Mouse (Mus musculus) forebrain, embryonic 14.5 days (tissue): Measurements from ENCODE around the gene Nedd8. TPM values are rescaled to one million over a fixed set of nuclear protein-coding genes. Genes with fewer than 3 reads are reported as not detected.

Experiments used
- ATAC-seq: fragments of 200-750 bp; cut with Nextera tagmentation; 2 replicates; pipeline ENCODE4 v1.8.0; 2017; ENCODE audit warnings: mild to moderate bottlenecking, moderate library complexity
- DNase-seq: peaks from one replicate; pipeline ENCODE4 v3.0.0-alpha.2; 2015; ENCODE audit warnings: low spot score
- H3K27ac ChIP-seq: fragments of 300-500 bp; sonication (generic); 2 replicates; pipeline ENCODE4 v1.5.1; 2014; ENCODE audit warnings: low read depth, mild to moderate bottlenecking, control low read depth, low read length, moderate library complexity
- H3K27me3 ChIP-seq: fragments of 300-500 bp; sonication (generic); replicated peaks from 2 replicates; pipeline ENCODE4 v1.6.1; 2014; ENCODE audit warnings: low read length, control low read depth, mixed read lengths; ENCODE audit not compliant: control insufficient read depth, insufficient read depth
- H3K36me3 ChIP-seq: fragments of 300-500 bp; sonication (generic); 2 replicates; pipeline ENCODE4 v1.6.1; 2014; ENCODE audit warnings: low read length, control low read depth; ENCODE audit not compliant: control insufficient read depth, insufficient read depth
- H3K4me1 ChIP-seq: fragments of 300-500 bp; sonication (generic); 2 replicates; pipeline ENCODE4 v1.6.1; 2014; ENCODE audit warnings: antibody characterized with exemption, low read length, control low read depth; ENCODE audit not compliant: control insufficient read depth, insufficient read depth
- H3K4me2 ChIP-seq: fragments of 300-500 bp; sonication (generic); 2 replicates; pipeline ENCODE4 v1.6.1; 2014; ENCODE audit warnings: mild to moderate bottlenecking, control low read depth, low read length
- H3K4me3 ChIP-seq: fragments of 300-500 bp; sonication (generic); 2 replicates; pipeline ENCODE4 v1.5.1; 2014; ENCODE audit warnings: low read depth, low read length, control low read depth
- H3K9ac ChIP-seq: fragments of 300-500 bp; sonication (generic); 2 replicates; pipeline ENCODE4 v1.6.1; 2014; ENCODE audit warnings: mild to moderate bottlenecking, low read length, control low read depth, moderate library complexity
- H3K9me3 ChIP-seq: fragments of 300-500 bp; sonication (generic); replicated peaks from 2 replicates; pipeline ENCODE4 v1.6.1; 2016; ENCODE audit warnings: low read length, control low read depth, mixed read lengths; ENCODE audit not compliant: control insufficient read depth
- WGBS: fragments of 180-500 bp; shearing (Covaris S2); extraction: QIAGEN DNeasy Blood & Tissue Kit; methylation state at CpG from one replicate; pipeline ENCODE4 v1.1.7; 2014; 5-methylcytosine and 5-hydroxymethylcytosine counted together
- polyA plus RNA-seq: library from polyadenylated mRNA; unstranded; fragments of >200 nt; fragmentation: Nextera tagmentation; extraction: Ambion mirVana; gene quantifications from 2 replicates; pipeline ENCODE4 v1.2.1, GENCODE M21; 2014

Gene Nedd8
- polyA plus RNA-seq, 1 experiment from 2014 or later, result 707 TPM

DNA sequence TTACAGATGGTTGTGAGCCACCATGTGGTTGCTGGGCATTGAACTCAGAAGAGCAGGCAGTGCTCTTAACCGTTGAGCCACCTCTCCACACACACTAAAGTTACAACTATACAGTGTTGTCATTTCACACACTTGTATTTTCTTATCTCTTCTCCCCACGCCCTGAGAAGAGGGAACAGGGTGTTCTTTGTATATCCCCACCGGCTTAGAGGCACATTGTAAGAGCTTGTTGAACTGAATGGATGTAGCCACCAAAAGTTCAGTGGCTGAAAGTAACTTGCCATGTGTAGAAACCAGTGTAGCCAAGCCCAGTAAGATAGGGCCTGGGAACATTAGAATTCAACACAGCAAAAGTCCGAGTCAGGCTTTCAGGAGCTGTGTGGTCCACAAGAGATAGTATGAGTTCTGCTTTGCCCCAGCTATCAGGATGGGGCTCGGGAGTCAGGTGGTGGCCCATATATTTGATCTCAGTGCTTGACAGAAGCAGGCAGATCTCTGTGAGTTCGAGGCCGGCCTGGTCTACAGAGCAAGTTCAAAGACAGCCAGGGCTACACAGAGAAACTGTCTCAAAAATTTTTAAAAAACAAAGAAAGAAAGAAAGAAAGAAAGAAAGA is 57.3 kb downstream of the Nedd8 start:
- peaks cover 7% of the 10 kb centered on the region; the same call in 1 of the 2 replicates for H3K36me3 ChIP-seq
- 82% methylated on average over 7 of the region's 7 CpGs for WGBS
- H3K4me3 ChIP-seq, result no peak overlapping the region
- H3K9me3 ChIP-seq, result no peaks in the 10 kb centered on the region
- H3K9ac ChIP-seq, result no peak overlapping the region
- DNase-seq (no peak), ATAC-seq (no peak)
- H3K4me2 ChIP-seq, result no peak overlapping the region
- no peak overlapping the region for H3K27ac ChIP-seq
- no peaks in the 10 kb centered on the region for H3K27me3 ChIP-seq
- no peaks in the 10 kb centered on the region for H3K4me1 ChIP-seq

DNA sequence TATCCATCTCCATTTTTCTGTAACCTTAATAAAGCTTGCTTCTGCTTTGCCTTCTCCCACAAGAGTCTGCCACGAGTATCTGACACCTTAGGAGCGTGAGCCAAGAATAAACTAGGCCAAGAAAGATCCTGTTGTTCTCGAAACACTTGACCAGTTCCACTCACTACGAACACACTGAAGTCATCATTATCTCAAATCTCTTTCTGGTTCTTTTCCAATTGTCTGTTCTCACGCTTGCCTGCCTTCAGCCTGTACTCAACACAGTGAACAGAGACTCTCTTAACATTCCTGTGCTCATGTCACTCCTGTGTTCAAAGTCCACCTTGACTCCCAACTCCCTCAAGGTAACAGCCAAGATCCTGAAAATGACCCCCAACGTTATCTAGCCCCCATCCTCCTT is 58.6 kb downstream of the Nedd8 start:
- H3K4me3 ChIP-seq, result no peak overlapping the region

More for the DNA sequence above, 58.6 kb downstream of the Nedd8 start:
- H3K9me3 ChIP-seq, result no peaks in the 10 kb centered on the region
- no peaks in the 10 kb centered on the region for H3K27me3 ChIP-seq
- no peak overlapping the region for H3K4me2 ChIP-seq
- H3K27ac ChIP-seq, result no peak overlapping the region
- peaks cover 19% of the 10 kb centered on the region for H3K36me3 ChIP-seq
- no peak for DNase-seq
- ATAC-seq, result no peak
- no peaks in the 10 kb centered on the region for H3K4me1 ChIP-seq
- no peak overlapping the region for H3K9ac ChIP-seq
- WGBS, result 69% methylated on average over 6 of the region's 6 CpGs

Other genes with a start within 250 kb of the Nedd8 start
- 26.8 and 31.1 TPM in 2 replicates for gene Dhrs4, start 193.4 kb downstream of the Nedd8 start, polyA plus RNA-seq
- gene Carmil3, start 181.5 kb downstream of the Nedd8 start, polyA plus RNA-seq, result 21.9 and 26.5 TPM in 2 replicates
- 4.5 and 7.4 TPM in 2 replicates for gene Cpne6, start 161.7 kb downstream of the Nedd8 start, polyA plus RNA-seq
- gene Nrl, start 147.1 kb downstream of the Nedd8 start, polyA plus RNA-seq, result not detected in 2 replicates
- 10.7 and 11.6 TPM in 2 replicates for gene Pck2, start 131.9 kb downstream of the Nedd8 start, polyA plus RNA-seq
- 130 and 137 TPM in 2 replicates for gene Dcaf11, start 112.1 kb downstream of the Nedd8 start, polyA plus RNA-seq
- not detected in 2 replicates for gene A730061H03Rik, start 111.7 kb downstream of the Nedd8 start, polyA plus RNA-seq
- not detected in 2 replicates for gene Fitm1, start 96.5 kb downstream of the Nedd8 start, polyA plus RNA-seq
- gene Psme1, start 94.0 kb downstream of the Nedd8 start, polyA plus RNA-seq, result 192 and 204 TPM in 2 replicates
- 13.9 and 17.6 TPM in 2 replicates for gene Emc9, start 86.8 kb downstream of the Nedd8 start, polyA plus RNA-seq
- gene Psme2, start 81.0 kb downstream of the Nedd8 start, polyA plus RNA-seq, result 206 and 213 TPM in 2 replicates
- 11.0 and 13.0 TPM in 2 replicates for gene Rnf31, start 80.4 kb downstream of the Nedd8 start, polyA plus RNA-seq
- 6.3 and 6.9 TPM in 2 replicates for gene Irf9, start 68.6 kb downstream of the Nedd8 start, polyA plus RNA-seq
- 6.5 and 7.0 TPM in 2 replicates for gene Rec8, start 54.1 kb downstream of the Nedd8 start, polyA plus RNA-seq
- gene Ipo4, start 36.2 kb downstream of the Nedd8 start, polyA plus RNA-seq, result 80.8 and 82.5 TPM in 2 replicates
- gene Gm49378, start 34.2 kb downstream of the Nedd8 start, polyA plus RNA-seq, result 1.8 and 3.4 TPM in 2 replicates
- 56.5 and 57.5 TPM in 2 replicates for gene Tm9sf1, start 28.3 kb downstream of the Nedd8 start, polyA plus RNA-seq
- gene Tssk4, start 21.9 kb downstream of the Nedd8 start, polyA plus RNA-seq, result 0.17 and 0.20 TPM in 2 replicates
- 62.7 and 64.4 TPM in 2 replicates for gene Mdp1, start 11.6 kb downstream of the Nedd8 start, polyA plus RNA-seq
- gene Gmpr2, start 183 bp downstream of the Nedd8 start, polyA plus RNA-seq, result 48.7 and 49.6 TPM in 2 replicates
- gene Tinf2, start 9.7 kb upstream of the Nedd8 start, polyA plus RNA-seq, result 30.6 and 37.5 TPM in 2 replicates
- 0.10 and 0.12 TPM in 2 replicates for gene Tgm1, start 41.8 kb upstream of the Nedd8 start, polyA plus RNA-seq
- gene Rabggta, start 50.1 kb upstream of the Nedd8 start, polyA plus RNA-seq, result 34.2 and 38.3 TPM in 2 replicates
- gene Dhrs1, start 73.6 kb upstream of the Nedd8 start, polyA plus RNA-seq, result 83.8 and 84.4 TPM in 2 replicates
- gene Nop9, start 73.6 kb upstream of the Nedd8 start, polyA plus RNA-seq, result 36.3 and 36.6 TPM in 2 replicates
- 0.14 TPM in 1 of 2 replicates, not detected in the other for gene Cideb, start 86.3 kb upstream of the Nedd8 start, polyA plus RNA-seq
- gene Ltb4r2, start 89.3 kb upstream of the Nedd8 start, polyA plus RNA-seq, result 0.07 and 0.14 TPM in 2 replicates
- gene Ltb4r1, start 93.8 kb upstream of the Nedd8 start, polyA plus RNA-seq, result 0.28 TPM in 1 of 2 replicates, not detected in the other
- gene Adcy4, start 112.0 kb upstream of the Nedd8 start, polyA plus RNA-seq, result 1.9 and 3.3 TPM in 2 replicates
- gene Ripk3, start 116.7 kb upstream of the Nedd8 start, polyA plus RNA-seq, result 2.4 and 4.1 TPM in 2 replicates
- gene Nfatc4, start 151.0 kb upstream of the Nedd8 start, polyA plus RNA-seq, result 8.3 and 9.1 TPM in 2 replicates
- gene Nynrin, start 181.9 kb upstream of the Nedd8 start, polyA plus RNA-seq, result 6.2 and 7.4 TPM in 2 replicates
- gene Cbln3, start 212.3 kb upstream of the Nedd8 start, polyA plus RNA-seq, result 0.20 and 0.27 TPM in 2 replicates
- 4.6 and 5.4 TPM in 2 replicates for gene Khnyn, start 212.8 kb upstream of the Nedd8 start, polyA plus RNA-seq
- gene Sdr39u1, start 228.2 kb upstream of the Nedd8 start, polyA plus RNA-seq, result 99.0 and 110 TPM in 2 replicates